Mouse (Mus musculus) spleen, adult 2 months (tissue): ENCODE measurements around the gene Ckm.

Experiments used
- CTCF ChIP-seq: fragments of 200-500 bp; IDR thresholded peaks from 2 replicates; pipeline ENCODE4 v1.5.1; 2011; ENCODE audit warnings: mild to moderate bottlenecking, inconsistent platforms; ENCODE audit not compliant: insufficient read depth, insufficient read length, insufficient replicate concordance; ENCODE audit errors: extremely low read depth
- POLR2A ChIP-seq: fragments of 200-500 bp; IDR thresholded peaks from 2 replicates; pipeline ENCODE4 v1.6.1; 2011; ENCODE audit warnings: low read depth, low read length, inconsistent platforms

GRCm38 (mm10) chr7:19458072-19458486, 53.5 kb downstream of the Ckm start:
- TF ChIP-seq CTCF (peak; percentile 11; the same call in 1 of the 2 replicates), POLR2A (no peak)
